Mouse (Mus musculus) macrophage (primary cell): ENCODE results near the gene Cdc42ep3. TPM values are rescaled to one million over a fixed set of nuclear protein-coding genes. Genes with fewer than 3 reads are reported as not detected.

Experiments used
- H3K27ac ChIP-seq: fragments of 350-480 bp; formaldehyde crosslinking; 2 replicates; pipeline ENCODE4 v1.9.0; 2021
- H3K36me3 ChIP-seq: fragments of 350-480 bp; formaldehyde crosslinking; 2 replicates; pipeline ENCODE4 v1.9.0; 2021; ENCODE audit errors: inconsistent target
- H3K4me3 ChIP-seq: fragments of 350-480 bp; formaldehyde crosslinking; 2 replicates; pipeline ENCODE4 v1.9.0; 2021; ENCODE audit errors: inconsistent target
- H3K79me2 ChIP-seq: fragments of 350-480 bp; formaldehyde crosslinking; 2 replicates; pipeline ENCODE4 v1.9.0; 2021; ENCODE audit errors: inconsistent target
- WGBS: methylation state at CpG from one replicate; pipeline ENCODE4 v1.1.7; 2026; ENCODE audit warnings: inconsistent platforms; ENCODE audit not compliant: missing documents; 5-methylcytosine and 5-hydroxymethylcytosine counted together
- polyA plus RNA-seq: library from polyadenylated mRNA; stranded (reverse); fragments of 250-400 nt; gene quantifications from 3 replicates; pipeline ENCODE4 v1.2.4, GENCODE M21; 2018; ENCODE audit warnings: inconsistent platforms

The Cdc42ep3 gene
- polyA plus RNA-seq, 1 experiment from 2014 or later = 19.7 TPM

DNA sequence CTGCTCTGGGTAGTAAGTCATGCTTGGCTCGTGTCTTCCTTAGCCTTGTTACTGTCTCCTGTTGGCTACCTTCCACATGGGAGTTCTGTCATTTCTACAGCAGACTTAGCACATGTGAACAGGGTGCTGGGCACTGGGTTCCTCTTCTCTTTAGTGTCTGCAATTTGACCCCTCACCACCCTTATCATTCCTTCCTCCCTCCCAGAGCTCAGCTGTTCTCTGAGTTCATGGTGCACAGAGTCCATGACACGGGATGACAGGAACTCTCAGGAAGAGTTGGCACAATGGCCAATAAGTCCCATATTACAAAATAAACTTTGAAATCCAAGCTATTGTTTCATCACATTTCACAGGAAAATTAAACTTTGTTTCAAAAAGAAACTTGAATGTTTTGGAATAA lies 64.2 kb downstream of the Cdc42ep3 start:
- Histone ChIP-seq H3K79me2 (no peaks in the 10 kb centered on the region), H3K36me3 (no peaks in the 10 kb centered on the region), H3K4me3 (no peak overlapping the region), H3K27ac (no peak overlapping the region)
- 76% methylated on average over 2 of the region's 2 CpGs for WGBS

DNA sequence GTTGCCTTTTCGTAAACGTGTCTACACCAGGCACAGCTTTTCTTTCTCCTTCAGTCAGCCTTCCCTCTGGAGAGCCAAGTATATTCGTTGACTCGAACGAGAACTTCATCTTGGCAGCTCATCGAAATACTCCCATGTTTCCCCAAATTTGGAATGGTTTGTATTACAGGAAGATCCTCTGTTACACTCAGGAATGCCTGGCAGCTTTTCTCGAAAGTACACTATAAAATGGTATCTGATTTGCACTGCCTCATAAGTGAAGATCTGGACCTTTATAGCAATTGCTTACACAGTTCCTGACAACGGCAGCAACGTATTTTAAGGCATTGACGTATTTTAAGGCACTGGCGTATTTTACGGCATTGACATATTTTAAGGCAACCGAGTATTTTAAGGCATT lies 67.6 kb downstream of the Cdc42ep3 start:
- H3K36me3 ChIP-seq = no peaks in the 10 kb centered on the region
- H3K27ac ChIP-seq = no peak overlapping the region
- H3K4me3 ChIP-seq = no peak overlapping the region
- no peaks in the 10 kb centered on the region for H3K79me2 ChIP-seq
- WGBS = 77% methylated on average over 13 of the region's 13 CpGs

DNA sequence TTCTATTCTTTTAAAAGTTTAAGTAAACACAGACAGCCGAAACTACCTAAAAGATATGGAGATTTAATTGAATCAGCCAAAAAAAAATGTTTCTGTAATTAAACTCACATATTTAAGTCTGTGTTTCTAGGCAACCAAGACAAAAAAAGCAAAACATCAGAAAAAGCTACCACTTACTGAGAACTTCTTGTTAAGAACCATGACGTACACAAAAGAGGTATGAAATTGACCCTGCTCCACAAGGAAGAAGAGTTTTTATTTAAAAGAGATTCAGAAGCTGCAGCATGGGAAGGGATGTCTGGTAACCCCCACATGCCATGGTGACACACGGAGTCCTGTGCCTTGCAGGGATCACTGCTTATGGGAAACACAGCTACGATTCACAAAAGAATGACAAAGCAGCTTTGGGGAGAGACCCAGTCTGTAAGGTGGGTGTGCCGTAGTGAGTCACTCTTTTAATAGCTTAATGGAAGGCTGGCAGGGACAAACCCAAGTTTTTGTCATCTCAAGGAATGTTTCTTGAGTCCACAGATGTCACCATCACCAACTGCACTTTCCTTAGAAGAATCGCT lies 69.8 kb downstream of the Cdc42ep3 start:
- Histone ChIP-seq H3K27ac (no peak overlapping the region), H3K4me3 (no peak overlapping the region), H3K79me2 (no peaks in the 10 kb centered on the region), H3K36me3 (no peaks in the 10 kb centered on the region)
- 86% methylated on average over 6 of the region's 6 CpGs for WGBS
